Mouse (Mus musculus): ENCODE results near the gene Fmod.

Fmod gene

GRCm38 (mm10) chr1:134077389-134078060 is 40.5 kb downstream of the Fmod start:
- peak; percentile 58 for DNase-seq

GRCm38 (mm10) chr1:134078061-134078795 is 41.2 kb downstream of the Fmod start:
- peak; percentile 58 for DNase-seq

DNA sequence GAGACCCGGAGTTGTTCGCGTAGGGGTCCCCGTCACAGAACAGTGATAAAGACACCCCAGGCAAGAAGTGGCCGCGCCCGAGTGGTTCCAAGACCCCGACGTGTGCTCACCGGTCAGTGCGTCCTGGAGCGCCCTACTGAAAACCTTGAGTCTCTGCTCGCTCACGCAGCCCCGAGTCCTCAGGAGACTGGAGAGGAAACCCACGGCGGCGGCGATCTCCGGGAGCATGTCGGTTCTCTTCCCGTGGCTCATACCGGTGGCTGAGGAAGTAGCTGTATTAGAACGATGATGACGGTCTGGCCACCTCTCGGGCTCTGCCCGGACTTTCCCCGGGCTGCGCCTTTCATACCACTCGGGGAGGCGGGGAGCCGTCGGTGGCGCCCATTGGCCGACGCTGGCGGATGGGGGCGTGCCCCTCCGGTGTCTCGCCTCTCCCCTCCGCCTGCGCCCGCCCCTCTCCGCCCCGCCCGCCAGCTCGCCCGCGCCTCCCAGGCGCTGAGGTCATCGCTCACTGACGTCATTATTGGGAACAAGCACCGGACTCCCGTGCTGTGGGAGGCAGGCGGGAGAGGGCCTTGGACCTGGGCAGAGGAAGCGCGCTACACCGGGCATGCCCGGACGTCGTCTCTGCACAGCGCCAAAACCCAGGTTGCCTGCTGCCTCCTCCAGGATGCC is 41.9 kb downstream of the Fmod start, which contains the start of gene Btg2:
Gene Btg2, minus strand, starts transcription at position 319 of the 675 bp plus-strand sequence.
- DNase-seq: peak; percentile 99

DNA sequence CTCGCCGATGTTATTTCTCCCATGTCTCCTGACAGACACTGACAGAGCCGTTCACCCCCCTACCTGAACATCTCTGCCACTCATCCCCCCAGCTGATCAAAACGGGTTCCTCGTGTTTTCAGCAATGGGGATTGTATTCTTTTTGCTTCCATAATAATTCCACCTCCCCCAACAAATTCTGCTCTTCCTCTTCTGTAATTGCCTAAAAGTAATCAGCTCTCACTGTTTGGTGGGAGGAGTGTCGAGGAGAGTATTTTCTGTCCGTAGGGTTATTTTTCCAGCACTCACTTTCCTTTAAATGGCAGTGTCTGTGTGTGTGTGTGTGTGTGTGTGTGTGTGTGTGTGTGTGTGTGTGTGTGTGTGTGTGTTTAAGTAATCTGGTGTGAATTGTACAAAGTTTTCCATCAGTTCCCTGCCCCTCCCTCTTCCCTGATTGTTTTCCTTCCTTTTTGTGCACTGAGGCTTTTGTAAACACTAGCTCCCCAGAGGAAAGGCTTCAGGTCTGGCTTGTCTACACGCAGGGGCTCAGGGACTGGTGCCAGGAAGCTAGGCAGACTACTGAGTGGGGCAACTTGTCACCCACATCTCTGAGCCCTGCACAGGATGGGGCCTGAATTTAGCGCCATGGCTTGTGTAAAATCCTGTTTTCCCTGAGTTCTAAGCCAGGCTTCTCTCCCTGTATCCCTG is 42.6 kb downstream of the Fmod start:
- DNase-seq: peak; percentile 83

DNA sequence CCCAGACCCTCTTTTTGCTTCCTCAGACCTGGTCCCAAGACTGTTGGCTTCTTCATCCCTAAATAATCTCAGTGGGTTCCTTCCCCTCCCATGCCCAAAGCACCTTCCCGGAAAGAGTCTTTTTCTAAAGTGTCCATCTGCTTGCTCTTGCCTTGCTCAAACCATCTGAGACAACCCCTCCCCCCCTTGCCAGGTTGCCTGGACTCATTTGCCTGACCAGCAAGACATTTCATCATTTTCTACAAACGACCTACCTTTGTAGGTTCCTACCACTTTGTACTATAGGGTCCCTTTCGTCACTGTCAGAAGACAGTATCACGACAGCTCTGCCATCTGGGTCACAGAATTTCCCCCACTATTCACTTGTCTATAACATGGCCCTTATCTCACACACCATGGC is 43.4 kb downstream of the Fmod start:
- no peak for DNase-seq

DNA sequence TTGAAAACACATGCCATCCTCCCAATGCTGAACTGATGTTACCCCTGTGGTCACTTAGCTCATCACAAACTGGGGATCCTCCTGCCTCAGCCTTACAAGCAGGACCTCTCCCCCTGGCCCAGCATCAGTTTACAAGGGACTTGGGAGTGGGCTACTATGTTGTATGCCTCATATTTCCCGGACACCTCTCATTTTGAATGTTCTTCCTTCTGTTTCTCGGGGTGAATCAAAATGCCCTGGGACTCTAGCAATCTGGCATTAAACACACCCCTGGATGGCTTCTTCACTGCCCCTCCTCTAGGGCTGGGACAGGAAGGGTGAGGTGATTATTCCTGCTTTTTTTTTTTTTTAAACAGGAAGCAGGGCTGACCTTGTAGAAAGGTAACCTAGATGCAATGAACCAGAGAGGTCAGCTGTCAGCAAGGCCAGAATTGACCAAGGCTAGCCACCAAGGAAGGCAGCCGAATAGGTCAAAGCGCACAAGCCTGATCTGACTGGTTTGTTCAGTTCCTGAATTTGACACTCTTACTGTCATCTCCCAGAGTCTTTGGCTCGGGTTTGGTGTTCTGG is 43.9 kb downstream of the Fmod start:
- no peak for DNase-seq

DNA sequence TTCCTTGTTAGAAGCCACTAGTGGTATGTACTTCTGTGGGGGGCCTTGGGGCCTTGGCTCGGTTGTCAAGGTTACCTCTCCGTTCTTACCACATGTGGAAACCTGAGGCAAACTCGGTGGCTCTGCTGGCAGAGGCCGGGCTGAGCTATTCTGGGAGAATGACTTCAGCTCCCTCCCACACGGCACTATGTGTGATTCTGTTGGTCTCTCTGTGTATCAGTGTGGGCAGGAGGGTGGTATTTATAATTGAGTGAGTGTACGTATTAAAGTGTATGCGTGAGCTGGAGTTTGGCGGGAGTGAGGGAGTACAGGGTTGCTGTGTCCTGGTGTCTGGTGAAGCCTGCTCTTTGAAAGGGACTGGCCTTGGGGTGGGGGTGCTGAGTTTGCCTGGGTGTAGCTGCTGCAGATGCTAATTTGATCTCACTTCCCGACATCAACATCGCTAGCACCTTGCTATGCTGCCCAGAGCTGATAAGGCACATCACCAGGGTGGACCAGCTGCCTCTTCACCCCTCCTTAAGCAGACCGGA is 46.0 kb downstream of the Fmod start:
- DNase-seq: no peak

DNA sequence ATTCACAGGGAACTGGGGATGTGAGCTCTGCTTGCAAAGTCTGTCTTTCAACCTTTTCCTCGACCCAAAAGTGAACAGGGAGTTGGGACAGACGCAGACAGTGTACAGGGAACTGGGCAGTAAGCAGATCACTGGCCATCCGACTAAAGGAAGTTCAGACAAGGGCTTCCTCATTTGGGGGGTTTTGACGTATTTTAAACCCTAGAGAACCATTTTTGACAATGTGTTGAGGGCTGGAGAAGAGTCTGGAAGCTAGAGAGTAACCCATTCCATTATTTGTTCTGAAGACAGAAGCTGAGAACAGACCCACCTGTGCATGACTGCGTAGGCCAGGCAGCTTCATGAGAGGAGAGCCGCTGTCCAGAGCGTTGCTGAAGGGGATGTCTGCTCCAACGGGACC is 46.6 kb downstream of the Fmod start:
- DNase-seq: no peak

- no peak for DNase-seq
These were observed 47.1 kb downstream of the Fmod start for GRCm38 (mm10) chr1:134084128-134084527.

- no peak for DNase-seq
These were observed 49.0 kb downstream of the Fmod start for GRCm38 (mm10) chr1:134086017-134086416.

GRCm38 (mm10) chr1:134086811-134087398 is 49.9 kb downstream of the Fmod start:
- peak; percentile 61 for DNase-seq

GRCm38 (mm10) chr1:134089074-134089473 is 52.0 kb downstream of the Fmod start:
- no peak for DNase-seq

DNA sequence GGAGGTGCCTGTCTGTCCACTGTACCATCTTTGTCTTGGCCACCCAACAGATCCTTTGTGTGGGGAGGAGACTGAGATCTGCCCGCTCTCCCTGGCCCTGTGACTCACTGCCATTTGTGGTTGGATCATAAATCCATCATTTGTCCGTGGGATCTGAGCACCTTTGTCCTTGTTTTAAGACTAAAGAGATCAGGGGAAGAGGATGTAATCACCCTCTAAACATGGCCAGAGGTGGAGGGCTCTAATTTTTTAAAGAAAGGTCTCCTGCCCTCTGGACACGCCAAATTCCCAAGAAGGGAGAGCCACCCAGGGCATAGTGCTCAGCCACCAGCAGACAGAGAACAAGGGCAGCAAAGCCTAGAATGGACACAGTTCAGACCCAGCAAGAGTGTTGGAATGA is 54.8 kb downstream of the Fmod start:
- no peak for DNase-seq

- DNase-seq: no peak
These were observed 55.3 kb downstream of the Fmod start for GRCm38 (mm10) chr1:134092368-134092767.

GRCm38 (mm10) chr1:134092852-134093770 is 56.1 kb downstream of the Fmod start:
- DNase-seq: peak; percentile 97

DNA sequence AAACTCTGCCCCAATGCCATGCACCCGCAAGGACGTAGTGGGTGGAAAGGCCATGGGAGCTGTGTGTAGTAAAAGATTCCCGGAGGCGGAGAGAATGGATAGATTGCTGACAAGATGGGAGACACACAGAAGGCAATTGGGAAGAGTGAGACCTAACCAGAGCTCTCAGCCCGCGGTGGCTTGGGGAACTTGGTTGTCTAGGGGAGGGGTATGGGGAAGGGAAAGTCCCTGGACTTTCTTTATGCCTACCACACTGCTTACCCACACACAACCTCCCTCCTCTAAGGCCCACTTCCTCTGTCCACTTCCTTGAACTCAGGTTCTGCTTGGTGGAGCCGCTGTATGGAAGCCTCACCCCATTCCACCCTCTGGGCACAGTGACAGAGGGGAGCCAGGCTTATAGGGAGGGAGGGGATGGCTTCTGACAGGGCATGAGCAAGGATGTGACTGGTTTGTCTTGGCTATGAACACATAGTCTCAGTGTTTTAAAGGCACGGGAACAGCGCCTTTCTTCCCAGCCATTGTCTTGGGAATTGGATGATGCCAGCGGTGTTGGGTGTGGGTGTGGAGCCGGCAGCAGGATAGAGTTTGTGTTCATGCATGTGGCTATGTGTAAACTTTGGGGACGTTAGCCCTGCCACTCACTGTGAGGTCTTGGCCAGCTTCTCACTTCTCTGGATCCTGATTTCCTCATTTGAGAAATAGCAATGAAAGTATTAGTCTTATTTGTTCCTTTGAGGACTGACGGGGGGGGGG is 56.9 kb downstream of the Fmod start:
- no peak for DNase-seq

DNA sequence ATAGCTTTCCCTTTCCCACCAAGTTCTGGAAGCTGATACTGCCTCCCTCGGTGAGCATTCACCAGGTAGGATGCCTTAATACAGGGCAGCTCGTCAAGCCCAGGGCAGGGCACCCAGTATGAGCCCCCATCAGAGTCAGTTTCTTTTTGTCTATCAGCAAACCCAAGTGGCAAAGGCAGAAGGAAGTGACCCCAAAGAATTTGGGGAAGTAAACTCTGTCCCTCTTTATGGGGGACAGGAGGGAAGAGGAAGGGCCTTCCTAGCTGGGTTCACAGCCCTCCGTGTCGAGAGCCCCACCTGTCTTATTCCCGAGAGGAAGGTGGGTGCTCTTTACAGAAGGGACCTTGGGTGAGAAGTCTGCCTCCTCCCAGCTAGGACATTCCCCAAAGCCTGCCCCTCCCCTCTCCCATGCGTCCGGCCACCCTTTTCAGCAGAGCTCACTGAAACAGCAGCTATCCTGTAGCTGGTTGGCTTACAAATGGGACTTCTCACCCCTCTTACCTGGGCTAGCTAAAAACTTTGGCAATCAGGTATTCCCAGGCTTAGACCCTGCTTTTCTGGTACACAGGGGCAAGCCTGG is 58.1 kb downstream of the Fmod start:
- DNase-seq: no peak

- no peak for DNase-seq
These were observed 58.7 kb downstream of the Fmod start for GRCm38 (mm10) chr1:134095721-134096120.

GRCm38 (mm10) chr1:134096264-134096934 is 59.3 kb downstream of the Fmod start:
- no peak for DNase-seq
